Mouse (Mus musculus): Measurements from ENCODE around the gene Htr1d. TPM values are rescaled to one million over a fixed set of nuclear protein-coding genes. Genes with fewer than 3 reads are reported as not detected.

Gene Htr1d
- total RNA-seq, 1 experiment from 2014 or later: not detected

- no peak for ATAC-seq (replicated peaks; ENCODE audit: insufficient number of reproducible peaks, low FRiP score, low TSS enrichment, poor library complexity, severe bottlenecking)
Measured at GRCm38 (mm10) chr4:136476692-136477091, 53.4 kb downstream of the Htr1d start.

GRCm38 (mm10) chr4:136486549-136486948 lies 63.2 kb downstream of the Htr1d start:
- ATAC-seq (replicated peaks; ENCODE audit: insufficient number of reproducible peaks, low FRiP score, low TSS enrichment, poor library complexity, severe bottlenecking): no peak

Other genes with a start within 250 kb of the Htr1d start
- not detected in 3 replicates for gene Asap3, start 217.2 kb upstream of the Htr1d start, total RNA-seq (2017)
- gene Tcea3, start 175.8 kb upstream of the Htr1d start, total RNA-seq (2017): 20.6 to 37.7 TPM (median 29.0 TPM) in 3 replicates
- gene Zfp46, start 138.8 kb upstream of the Htr1d start, total RNA-seq (2017): 5.8 to 10.2 TPM (median 5.9 TPM) in 3 replicates
- 208 to 281 TPM (median 261 TPM) in 3 replicates for gene Hnrnpr, start 112.6 kb upstream of the Htr1d start, total RNA-seq (2017)
- gene 6030445D17Rik, start 38.7 kb downstream of the Htr1d start, total RNA-seq (2017): not detected in 3 replicates
- 9.5 to 22.4 TPM (median 11.4 TPM) in 3 replicates for gene Luzp1, start 46.2 kb downstream of the Htr1d start, total RNA-seq (2017)
- 52.2 to 70.8 TPM (median 69.8 TPM) in 3 replicates for gene Kdm1a, start 179.2 kb downstream of the Htr1d start, total RNA-seq (2017)
- gene Tex46, start 186.9 kb downstream of the Htr1d start, total RNA-seq (2017): not detected in 3 replicates
- not detected in 3 replicates for gene Lactbl1, start 199.1 kb downstream of the Htr1d start, total RNA-seq (2017)

Data from monocyte, adult 5-6 weeks (primary cell).